Mouse (Mus musculus) megakaryocyte, adult 5-6 weeks (primary cell): Measurements from ENCODE around the gene Birc2. TPM values are rescaled to one million over a fixed set of nuclear protein-coding genes. Genes with fewer than 3 reads are reported as not detected.

ENCODE experiments used
- total RNA-seq, 2 experiments: library from RNA; stranded (forward) in 1 of 2; stranded (reverse) in 1 of 2; fragments of 153-499, 151-499 nt in 1 of 2; fragments of 221-1000, 200-1000 nt in 1 of 2; gene quantifications; 2 replicates each; pipeline versions ENCODE4 v1.2.3 to v1.2.4; 2015 to 2017

Gene Birc2
- total RNA-seq, 2 experiments from 2014 or later = 28.5 to 37.3 TPM

Other genes starting within 250 kb of the Birc2 start
- gene Mmp20, start 208.8 kb downstream of the Birc2 start, total RNA-seq (2015) = not detected in 2 replicates
- gene Mmp20, start 208.8 kb downstream of the Birc2 start, total RNA-seq (2017) = not detected in 2 replicates
- not detected in 2 replicates for gene Mmp7, start 145.0 kb downstream of the Birc2 start, total RNA-seq (2015)
- gene Mmp7, start 145.0 kb downstream of the Birc2 start, total RNA-seq (2017) = not detected in 2 replicates
- 113 and 117 TPM in 2 replicates for gene Tmem123, start 73.0 kb downstream of the Birc2 start, total RNA-seq (2015)
- 114 and 121 TPM in 2 replicates for gene Tmem123, start 73.0 kb downstream of the Birc2 start, total RNA-seq (2017)
- gene Birc3, start 36.1 kb upstream of the Birc2 start, total RNA-seq (2015) = 84.4 and 87.7 TPM in 2 replicates
- 128 TPM in 2 replicates for gene Birc3, start 36.1 kb upstream of the Birc2 start, total RNA-seq (2017)
- not detected in 2 replicates for gene Yap1, start 167.5 kb upstream of the Birc2 start, total RNA-seq (2015)
- 0.04 TPM in 1 of 2 replicates, not detected in the other for gene Yap1, start 167.5 kb upstream of the Birc2 start, total RNA-seq (2017)
- gene Cfap300, start 205.8 kb upstream of the Birc2 start, total RNA-seq (2015) = not detected in 2 replicates
- not detected in 2 replicates for gene Cfap300, start 205.8 kb upstream of the Birc2 start, total RNA-seq (2017)